8 mouse cellular contexts compared by ENCODE assay signal in genomic region chr10:60685764-60686640, GRCm38 (mm10). TPM values are rescaled to one million over a fixed set of nuclear protein-coding genes. Genes with fewer than 3 reads are reported as not detected.
DNase-seq lines count a peak whose midpoint lies in the region; ATAC-seq and TF ChIP-seq lines count a peak whose summit lies in the region.

No protein-coding gene starts in this region.

- H3K27me3 ChIP-seq in forebrain, postnatal 0 days (ENCODE audit: insufficient read depth, low read length): peaks cover 38% of the 10 kb centered on the region
- peaks cover 74% of the 10 kb centered on the region for H3K27me3 ChIP-seq in midbrain, embryonic 12.5 days

- peak overlapping the region; percentile 56 for H3K4me3 ChIP-seq in forebrain, postnatal 0 days (ENCODE audit: low read depth, low read length)
- peak overlapping the region; percentile 55 for H3K4me3 ChIP-seq in midbrain, embryonic 12.5 days

- TF ChIP-seq CTCF in forebrain, postnatal 0 days (IDR thresholded peaks at IDR 0.05; ENCODE audit: low read depth): no peak

- H3K9ac ChIP-seq in forebrain, postnatal 0 days: no peak overlapping the region
- H3K9ac ChIP-seq in midbrain, embryonic 12.5 days (replicated peaks): peak overlapping the region; percentile 46; the same call in 1 of the 2 replicates

- 7% methylated on average over 50 of the region's 50 CpGs for WGBS in forebrain, postnatal 0 days
- WGBS in midbrain, embryonic 12.5 days: 7% methylated on average over 50 of the region's 50 CpGs

- no peaks in the 10 kb centered on the region for H3K36me3 ChIP-seq in forebrain, postnatal 0 days (ENCODE audit: insufficient read depth)
- no peaks in the 10 kb centered on the region for H3K36me3 ChIP-seq in midbrain, embryonic 12.5 days

- no peak overlapping the region for H3K27ac ChIP-seq in forebrain, postnatal 0 days (ENCODE audit: low read depth, low read length)
- H3K27ac ChIP-seq in midbrain, embryonic 12.5 days (replicated peaks): no peak overlapping the region

- H3K4me1 ChIP-seq in forebrain, postnatal 0 days (ENCODE audit: insufficient read depth): peaks cover 3% of the 10 kb centered on the region
- H3K4me1 ChIP-seq in midbrain, embryonic 12.5 days: peaks cover 22% of the 10 kb centered on the region

- DNase-seq in kidney, adult 18-20 months: peak; percentile 8
- DNase-seq in kidney, adult 8-10 months: no peak
- peak; percentile 57 for DNase-seq in adrenal gland, postnatal 14 days
- peak; percentile 4 for DNase-seq in forebrain, postnatal 0 days
- no peak for DNase-seq in T-cell, adult 2 months (ENCODE audit: low spot score)
- no peak for DNase-seq in urinary bladder, postnatal 14 days (ENCODE audit: low spot score)
- DNase-seq in urinary bladder, adult 2 months (ENCODE audit: low spot score): no peak

- no peaks in the 10 kb centered on the region for H3K9me3 ChIP-seq in forebrain, postnatal 0 days (ENCODE audit: low read length)
- H3K9me3 ChIP-seq in midbrain, embryonic 12.5 days: no peaks in the 10 kb centered on the region

- H3K4me2 ChIP-seq in forebrain, postnatal 0 days (ENCODE audit: low read depth): peak overlapping the region; percentile 91
- peak overlapping the region; percentile 99 for H3K4me2 ChIP-seq in midbrain, embryonic 12.5 days (replicated peaks)

- no peak for ATAC-seq in forebrain, postnatal 0 days
- no peak for ATAC-seq in midbrain, embryonic 12.5 days (ENCODE audit: low FRiP score, low read depth)

RNA-seq across cellular contexts. Expression of gene Cdh23, which starts 10.3 kb away (rescaled TPM):
- 4.0 and 4.5 TPM in 2 replicates for total RNA-seq in adrenal gland, postnatal 14 days (2021)
- total RNA-seq in forebrain, postnatal 0 days (2014; rRNA removed): 6.2 and 13.1 TPM in 2 replicates
- polyA plus RNA-seq in forebrain, postnatal 0 days (2015; fragmentation: Nextera tagmentation; extraction: Ambion mirVana): 0.58 and 1.9 TPM in 2 replicates
- 1.2 and 2.1 TPM in 2 replicates for polyA plus RNA-seq in midbrain, embryonic 12.5 days (2016; fragmentation: Nextera tagmentation; extraction: Ambion mirVana)
- polyA plus RNA-seq in urinary bladder, adult 2 months (2012; rRNA removed): 0.22 and 0.48 TPM in 2 replicates

Comparison
In these comparisons a context has a peak if more than half of its experiments do, and no peak if none do; other contexts are left out.
1. DNase-seq: peak in kidney, adult 18-20 months (single experiment), adrenal gland, postnatal 14 days (single experiment) and forebrain, postnatal 0 days (single experiment); none in kidney, adult 8-10 months (0 of 2), T-cell, adult 2 months (single experiment), urinary bladder, postnatal 14 days (single experiment) and urinary bladder, adult 2 months (single experiment).